Mouse (Mus musculus): ENCODE measurements around the gene Arhgdia. TPM values are rescaled to one million over a fixed set of nuclear protein-coding genes. Genes with fewer than 3 reads are reported as not detected.

Arhgdia gene
- polyA plus RNA-seq, 1 experiment = 1,072 TPM

DNA sequence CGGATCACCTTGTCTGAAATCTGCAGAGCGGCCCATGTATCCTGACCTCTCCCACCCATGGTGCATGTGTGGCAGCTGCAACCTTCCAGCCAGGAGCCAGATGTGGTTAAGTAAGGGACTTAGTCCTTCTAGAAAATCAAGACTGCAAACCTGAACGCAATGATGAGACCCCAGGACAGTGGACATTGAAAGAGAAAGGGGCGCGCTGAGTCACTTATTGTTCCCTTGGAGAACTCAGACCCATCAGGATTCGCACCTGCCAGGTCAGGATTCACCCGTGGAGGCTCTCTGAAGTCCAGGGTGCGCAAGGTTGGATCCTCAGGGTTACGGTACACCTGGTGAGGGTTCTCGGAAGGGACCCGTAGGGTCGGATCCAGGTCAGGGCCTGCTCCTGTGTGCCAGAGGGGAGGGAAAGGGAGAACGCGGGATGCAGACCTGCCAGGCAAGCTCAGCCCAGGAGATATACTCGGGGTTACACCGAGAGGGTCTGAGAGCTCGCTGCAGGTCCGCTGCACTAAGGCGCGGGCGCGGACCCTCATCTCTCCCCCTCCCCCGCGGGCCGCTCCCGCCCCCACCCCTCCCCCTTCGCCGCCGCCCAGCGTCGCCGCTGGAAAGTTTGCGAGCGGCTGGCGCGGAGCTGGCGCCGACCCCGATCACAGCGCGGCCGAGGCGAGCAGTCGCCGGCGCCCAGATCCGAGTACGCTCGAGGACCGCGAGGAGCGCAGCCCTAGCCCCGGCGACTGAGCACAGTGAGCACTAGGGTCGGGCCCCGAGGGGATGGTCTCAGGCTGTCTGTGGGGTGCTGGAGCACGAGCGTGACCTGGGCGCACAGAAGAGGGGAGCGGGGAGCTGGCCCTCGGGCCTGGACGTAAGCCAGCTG, 51.1 kb downstream of the Arhgdia start, which contains the start of gene Gcgr:
Gcgr (plus strand) TSS at position 615 of the 880 bp plus-strand sequence.
- Histone ChIP-seq H3K4me3 (ENCODE audit: insufficient read depth, poor library complexity, severe bottlenecking) (no peak within 1 kb of the TSS), H3K27me3 (ENCODE audit: control insufficient read depth, insufficient read depth, insufficient read length) (peaks cover 79% of the 10 kb centered on the region), H3K79me2 (ENCODE audit: control insufficient read depth, insufficient read depth) (no peaks in the 10 kb centered on the region)

DNA sequence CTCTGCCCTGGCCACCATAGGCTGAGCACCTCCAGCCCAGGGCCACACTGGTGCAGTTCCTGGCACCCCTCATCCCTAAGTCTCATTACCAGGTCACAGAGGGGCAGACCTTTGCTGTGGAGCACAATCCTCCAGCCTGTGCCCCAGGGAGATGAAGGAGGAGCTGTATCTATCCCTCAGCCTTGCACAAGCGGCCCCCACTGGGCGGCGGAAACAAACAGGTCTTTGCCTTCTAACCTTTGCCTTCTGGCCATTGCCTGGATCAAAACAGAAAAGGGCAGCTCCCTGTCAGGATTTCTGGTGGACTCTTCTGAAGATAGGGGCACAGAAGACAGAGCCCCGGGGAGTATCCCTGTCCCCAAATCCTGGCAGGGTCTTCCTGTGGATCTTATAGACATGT, 52.5 kb downstream of the Arhgdia start:
- H3K79me3 ChIP-seq (ENCODE audit: low read depth) = no peaks in the 10 kb centered on the region
- no peak overlapping the region for H3ac ChIP-seq (ENCODE audit: control insufficient read depth, insufficient read length, low read depth)
- no peaks in the 10 kb centered on the region for H3K36me3 ChIP-seq (ENCODE audit: control insufficient read depth, insufficient read depth)
- no peak overlapping the region for H3K4me3 ChIP-seq (ENCODE audit: insufficient read depth, poor library complexity, severe bottlenecking)
- H3K79me2 ChIP-seq (ENCODE audit: control insufficient read depth, insufficient read depth) = no peaks in the 10 kb centered on the region
- H3K27me3 ChIP-seq (ENCODE audit: control insufficient read depth, insufficient read depth, insufficient read length) = peaks cover 65% of the 10 kb centered on the region
- TF ChIP-seq USF1 (IDR thresholded peaks at IDR 0.05; ENCODE audit: low read depth) (no peak), MYOD1 (IDR thresholded peaks at IDR 0.05; ENCODE audit: control insufficient read depth, insufficient read length, low read depth) (no peak), CTCF (IDR thresholded peaks at IDR 0.05; ENCODE audit: control insufficient read depth, insufficient read depth, insufficient read length) (no peak), FOSL1 (IDR thresholded peaks at IDR 0.05; ENCODE audit: insufficient read depth, low read length, poor library complexity, severe bottlenecking) (no peak), MYOG (IDR thresholded peaks at IDR 0.05; ENCODE audit: control insufficient read depth, extremely low read depth, insufficient read length) (no peak), MAX (IDR thresholded peaks at IDR 0.05) (no peak), CEBPB (IDR thresholded peaks at IDR 0.05; ENCODE audit: low read depth) (no peak)

More for the DNA sequence above, 51.1 kb downstream of the Arhgdia start, which contains the start of gene Gcgr:
- Histone ChIP-seq H3K36me3 (ENCODE audit: control insufficient read depth, insufficient read depth) (no peaks in the 10 kb centered on the region), H3K79me3 (ENCODE audit: low read depth) (no peaks in the 10 kb centered on the region), H3ac (ENCODE audit: control insufficient read depth, insufficient read length, low read depth) (no peak within 1 kb of the TSS)
- TF ChIP-seq CEBPB (IDR thresholded peaks at IDR 0.05; ENCODE audit: low read depth) (no peak), USF1 (IDR thresholded peaks at IDR 0.05; ENCODE audit: low read depth) (no peak), MYOD1 (IDR thresholded peaks at IDR 0.05; ENCODE audit: control insufficient read depth, insufficient read length, low read depth) (no peak), FOSL1 (IDR thresholded peaks at IDR 0.05; ENCODE audit: insufficient read depth, low read length, poor library complexity, severe bottlenecking) (no peak), CTCF (IDR thresholded peaks at IDR 0.05; ENCODE audit: control insufficient read depth, insufficient read depth, insufficient read length) (no peak), MYOG (IDR thresholded peaks at IDR 0.05; ENCODE audit: control insufficient read depth, extremely low read depth, insufficient read length) (no peak), MAX (IDR thresholded peaks at IDR 0.05) (no peak)

Small RNA genes within 50 kb of the gene (microRNA-seq; reads per million reads assigned to microRNA genes)
- 2.4 reads per million, percentile 42 among the genes with 10 or more reads in this experiment for gene Mir6936 (ENCODE audit: borderline microRNAs expressed)

Other genes with a start within 250 kb of the Arhgdia start
- 7,516 TPM for gene Actg1, start 233.1 kb downstream of the Arhgdia start, polyA plus RNA-seq (2012; fragmentation: generic; extraction: Trizol)
- 0.25 TPM for gene Fscn2, start 220.1 kb downstream of the Arhgdia start, polyA plus RNA-seq (2012; fragmentation: generic; extraction: Trizol)
- 18.0 TPM for gene Faap100, start 202.9 kb downstream of the Arhgdia start, polyA plus RNA-seq (2012; fragmentation: generic; extraction: Trizol)
- gene Nploc4, start 143.9 kb downstream of the Arhgdia start, polyA plus RNA-seq (2012; fragmentation: generic; extraction: Trizol) = 61.8 TPM
- gene Tspan10, start 139.0 kb downstream of the Arhgdia start, polyA plus RNA-seq (2012; fragmentation: generic; extraction: Trizol) = 0.02 TPM
- gene Pde6g, start 128.1 kb downstream of the Arhgdia start, polyA plus RNA-seq (2012; fragmentation: generic; extraction: Trizol) = 0.13 TPM
- gene Oxld1, start 123.6 kb downstream of the Arhgdia start, polyA plus RNA-seq (2012; fragmentation: generic; extraction: Trizol) = 7.5 TPM
- gene Ccdc137, start 123.5 kb downstream of the Arhgdia start, polyA plus RNA-seq (2012; fragmentation: generic; extraction: Trizol) = 24.6 TPM
- gene Arl16, start 114.0 kb downstream of the Arhgdia start, polyA plus RNA-seq (2012; fragmentation: generic; extraction: Trizol) = 26.4 TPM
- gene Mrpl12, start 97.0 kb downstream of the Arhgdia start, polyA plus RNA-seq (2012; fragmentation: generic; extraction: Trizol) = 338 TPM
- gene Slc25a10, start 89.8 kb downstream of the Arhgdia start, polyA plus RNA-seq (2012; fragmentation: generic; extraction: Trizol) = 154 TPM
- gene Gcgr, start 50.9 kb downstream of the Arhgdia start, polyA plus RNA-seq (2012; fragmentation: generic; extraction: Trizol) = not detected
- 90.7 TPM for gene Mcrip1, start 31.9 kb downstream of the Arhgdia start, polyA plus RNA-seq (2012; fragmentation: generic; extraction: Trizol)
- 0.12 TPM for gene Ppp1r27, start 30.5 kb downstream of the Arhgdia start, polyA plus RNA-seq (2012; fragmentation: generic; extraction: Trizol)
- gene P4hb, start 8.4 kb downstream of the Arhgdia start, polyA plus RNA-seq (2012; fragmentation: generic; extraction: Trizol) = 519 TPM
- gene Alyref, start 16.7 kb upstream of the Arhgdia start, polyA plus RNA-seq (2012; fragmentation: generic; extraction: Trizol) = 218 TPM
- gene Anapc11, start 16.8 kb upstream of the Arhgdia start, polyA plus RNA-seq (2012; fragmentation: generic; extraction: Trizol) = 254 TPM
- gene Npb, start 26.9 kb upstream of the Arhgdia start, polyA plus RNA-seq (2012; fragmentation: generic; extraction: Trizol) = not detected
- gene Pcyt2, start 36.3 kb upstream of the Arhgdia start, polyA plus RNA-seq (2012; fragmentation: generic; extraction: Trizol) = 51.5 TPM
- gene Sirt7, start 43.6 kb upstream of the Arhgdia start, polyA plus RNA-seq (2012; fragmentation: generic; extraction: Trizol) = 21.9 TPM
- gene Mafg, start 52.0 kb upstream of the Arhgdia start, polyA plus RNA-seq (2012; fragmentation: generic; extraction: Trizol) = 33.3 TPM
- gene Pycr1, start 62.1 kb upstream of the Arhgdia start, polyA plus RNA-seq (2012; fragmentation: generic; extraction: Trizol) = 16.1 TPM
- gene Myadml2, start 66.5 kb upstream of the Arhgdia start, polyA plus RNA-seq (2012; fragmentation: generic; extraction: Trizol) = not detected
- gene Notum, start 79.6 kb upstream of the Arhgdia start, polyA plus RNA-seq (2012; fragmentation: generic; extraction: Trizol) = 0.43 TPM
- gene Aspscr1, start 91.3 kb upstream of the Arhgdia start, polyA plus RNA-seq (2012; fragmentation: generic; extraction: Trizol) = 66.0 TPM
- gene Cenpx, start 132.1 kb upstream of the Arhgdia start, polyA plus RNA-seq (2012; fragmentation: generic; extraction: Trizol) = 57.6 TPM
- gene Lrrc45, start 132.3 kb upstream of the Arhgdia start, polyA plus RNA-seq (2012; fragmentation: generic; extraction: Trizol) = 13.5 TPM
- gene Rac3, start 139.8 kb upstream of the Arhgdia start, polyA plus RNA-seq (2012; fragmentation: generic; extraction: Trizol) = 2.5 TPM
- gene Dcxr, start 145.7 kb upstream of the Arhgdia start, polyA plus RNA-seq (2012; fragmentation: generic; extraction: Trizol) = 15.4 TPM
- 51.7 TPM for gene Cbr2, start 150.5 kb upstream of the Arhgdia start, polyA plus RNA-seq (2012; fragmentation: generic; extraction: Trizol)
- gene Hmga1b, start 181.2 kb upstream of the Arhgdia start, polyA plus RNA-seq (2012; fragmentation: generic; extraction: Trizol) = 774 TPM
- gene Rfng, start 202.6 kb upstream of the Arhgdia start, polyA plus RNA-seq (2012; fragmentation: generic; extraction: Trizol) = 17.6 TPM
- 187 TPM for gene Gps1, start 202.6 kb upstream of the Arhgdia start, polyA plus RNA-seq (2012; fragmentation: generic; extraction: Trizol)
- gene Dus1l, start 214.8 kb upstream of the Arhgdia start, polyA plus RNA-seq (2012; fragmentation: generic; extraction: Trizol) = 64.7 TPM
- gene Fasn, start 242.9 kb upstream of the Arhgdia start, polyA plus RNA-seq (2012; fragmentation: generic; extraction: Trizol) = 199 TPM

Data from C2C12 (cell line).